Mouse (Mus musculus): ENCODE results near the gene Col9a3.

- TF ChIP-seq POLR2A (IDR thresholded peaks at IDR 0.05; ENCODE audit: low read depth, low read length) (no peak), CTCF (IDR thresholded peaks at IDR 0.05; ENCODE audit: borderline replicate concordance, insufficient read depth, low read length) (no peak)
These were observed 33.7 kb upstream of the Col9a3 start for GRCm38 (mm10) chr2:180563841-180564240.

Data from embryonic fibroblast, embryonic 13.5 days (primary cell).